Mouse (Mus musculus) CH12.LX (cell line): ENCODE data around the gene Hnrnpll. TPM values are rescaled to one million over a fixed set of nuclear protein-coding genes. Genes with fewer than 3 reads are reported as not detected.
"Not testable (repeated sequence)": the region's sequence is repeated elsewhere in the genome, so short reads cannot be mapped to it uniquely, and the experiment has no call there.

ENCODE experiments used
- DNase-seq: peaks from one replicate; pipeline ENCODE4 v3.0.0-alpha.2; 2013; ENCODE audit errors: extremely low read depth
- H3K27ac ChIP-seq: 2 replicates; pipeline ENCODE4 v1.5.1; 2012; ENCODE audit warnings: low read depth, mild to moderate bottlenecking, control low read depth, moderate library complexity; ENCODE audit not compliant: insufficient read depth
- H3K27me3 ChIP-seq: replicated peaks from 2 replicates; pipeline ENCODE3; 2012; ENCODE audit warnings: inconsistent platforms
- H3K36me3 ChIP-seq, 2 experiments: replicated peaks in 1 of 2; 2 replicates each; pipeline versions ENCODE3 to v1.6.1; 2012; ENCODE audit warnings: inconsistent platforms in 1 of 2, low read length in 1 of 2, mild to moderate bottlenecking in 1 of 2, mixed read lengths in 1 of 2, moderate library complexity in 1 of 2; ENCODE audit not compliant: control insufficient read depth in 1 of 2, insufficient read depth in 1 of 2
- H3K4me1 ChIP-seq, 2 experiments: 2 replicates each; pipeline ENCODE4 v1.6.1; 2012; ENCODE audit warnings: inconsistent platforms in 1 of 2, moderate library complexity in 1 of 2; ENCODE audit not compliant: insufficient read depth in 2 of 2, control insufficient read depth in 1 of 2
- H3K4me2 ChIP-seq: 2 replicates; pipeline ENCODE4 v1.6.1; 2012; ENCODE audit warnings: low read depth, mild to moderate bottlenecking, control low read depth; ENCODE audit not compliant: poor library complexity, insufficient read depth, severe bottlenecking
- H3K4me3 ChIP-seq, 3 experiments: fragments of 150-350 bp in 1 of 3; sonication (generic) in 1 of 3; replicated peaks in 1 of 3; 2 replicates each; pipeline versions ENCODE3 to v1.5.1; 2011 to 2012; ENCODE audit warnings: low read depth in 2 of 3, low read length in 2 of 3, mild to moderate bottlenecking in 2 of 3, moderate library complexity in 2 of 3, control low read depth in 1 of 3, improper control_type of control experiment in 1 of 3, inconsistent platforms in 1 of 3, mixed read lengths in 1 of 3; ENCODE audit not compliant: poor library complexity in 1 of 3
- H3K79me2 ChIP-seq: replicated peaks from 2 replicates; pipeline ENCODE4 v1.6.1; 2012; ENCODE audit warnings: mild to moderate bottlenecking, moderate library complexity; ENCODE audit not compliant: control insufficient read depth, poor library complexity, insufficient read depth, severe bottlenecking; ENCODE audit errors: extremely low read depth
- H3K9ac ChIP-seq: 2 replicates; pipeline ENCODE4 v1.6.1; 2012; ENCODE audit warnings: low read depth, mild to moderate bottlenecking, control low read depth, moderate library complexity; ENCODE audit not compliant: insufficient read depth
- H3K9me3 ChIP-seq: replicated peaks from 2 replicates; pipeline ENCODE3; 2012; ENCODE audit warnings: low read length, inconsistent platforms, mixed read lengths
- CHD2 ChIP-seq: IDR thresholded peaks from 2 replicates; pipeline ENCODE4 v1.6.1; 2011; ENCODE audit warnings: low read length, improper control_type of control experiment
- CTCF ChIP-seq, 2 experiments: IDR thresholded peaks in 1 of 2; conservative IDR thresholded peaks in 1 of 2; 2 replicates each; pipeline ENCODE4 v1.5.1; 2011 to 2012; ENCODE audit warnings: low read depth in 2 of 2, low read length in 2 of 2, improper control_type of control experiment in 1 of 2, inconsistent platforms in 1 of 2, mild to moderate bottlenecking in 1 of 2, moderate library complexity in 1 of 2
- ELF1 ChIP-seq: IDR thresholded peaks from 2 replicates; pipeline ENCODE4 v1.6.1; 2014; ENCODE audit warnings: low read depth, mild to moderate bottlenecking, inconsistent platforms, low read length, improper control_type of control experiment
- JUND ChIP-seq: conservative IDR thresholded peaks from 2 replicates; pipeline ENCODE4 v1.6.1; 2011; ENCODE audit warnings: low read depth, low read length, improper control_type of control experiment
- KAT2A ChIP-seq: IDR thresholded peaks from 2 replicates; pipeline ENCODE4 v1.6.1; 2012; ENCODE audit warnings: low read length, improper control_type of control experiment, inconsistent platforms; ENCODE audit not compliant: insufficient replicate concordance
- MYC ChIP-seq: IDR thresholded peaks from 2 replicates; pipeline ENCODE4 v1.6.1; 2011; ENCODE audit warnings: low read depth, mild to moderate bottlenecking, improper control_type of control experiment, low read length
- PAX5 ChIP-seq: IDR thresholded peaks from 2 replicates; pipeline ENCODE4 v1.6.1; 2012; ENCODE audit warnings: low read length, inconsistent platforms, mixed read lengths
- RAD21 ChIP-seq: IDR thresholded peaks from 2 replicates; pipeline ENCODE4 v1.6.1; 2011; ENCODE audit warnings: low read depth, mild to moderate bottlenecking, low read length, improper control_type of control experiment, moderate library complexity
- SIN3A ChIP-seq: IDR thresholded peaks from 2 replicates; pipeline ENCODE4 v1.6.1; 2012; ENCODE audit warnings: low read length, improper control_type of control experiment, inconsistent platforms
- SMC3 ChIP-seq: IDR thresholded peaks from 2 replicates; pipeline ENCODE4 v1.6.1; 2011; ENCODE audit warnings: low read depth, low read length, improper control_type of control experiment
- TBP ChIP-seq: conservative IDR thresholded peaks from 2 replicates; pipeline ENCODE4 v1.6.1; 2011; ENCODE audit warnings: low read depth, low read length, improper control_type of control experiment
- ZC3H11A ChIP-seq: IDR thresholded peaks from 2 replicates; pipeline ENCODE4 v1.6.1; 2012; ENCODE audit warnings: low read depth, mild to moderate bottlenecking, inconsistent platforms, low read length, improper control_type of control experiment
- ZMIZ1 ChIP-seq: IDR thresholded peaks from 2 replicates; pipeline ENCODE4 v1.6.1; 2012; ENCODE audit warnings: low read depth, mild to moderate bottlenecking, inconsistent platforms, low read length, improper control_type of control experiment
- dilution Hi-C: fragments of 300-500 bp; cut with MboI; formaldehyde crosslinking; loops from 2 replicates; pipeline ENCODE4 v1.14.3; 2020; ENCODE audit warnings: low sequenced_read_pairs; ENCODE audit not compliant: extremely low pct_unique_long_range_greater_than_20kb, extremely low pct_ligation_motif_present
- in situ Hi-C: fragments of 300-500 bp; cut with MboI; formaldehyde crosslinking; loops from 3 replicates; pipeline ENCODE4 v1.14.3; 2019; ENCODE audit warnings: low sequenced_read_pairs, low pct_ligation_motif_present, low pct_unique_long_range_greater_than_20kb, mixed read lengths
- polyA plus RNA-seq: library from polyadenylated mRNA; unstranded; fragments of >175 nt; gene quantifications from 2 replicates; pipeline ENCODE4 v1.2.1, GENCODE M21; 2012; ENCODE audit warnings: low read depth; ENCODE audit not compliant: insufficient read length
- total RNA-seq, 2 experiments: library from RNA; depleted of rRNA; stranded (reverse); fragments of 300-350 nt in 1 of 2; fragments of >200 nt in 1 of 2; gene quantifications; 2 replicates each; pipeline ENCODE4 v1.2.3; 2012 to 2014

Hnrnpll gene
- total and polyA plus RNA-seq, 3 experiments, result 14.4 to 24.1 (median 22.3) TPM

DNA sequence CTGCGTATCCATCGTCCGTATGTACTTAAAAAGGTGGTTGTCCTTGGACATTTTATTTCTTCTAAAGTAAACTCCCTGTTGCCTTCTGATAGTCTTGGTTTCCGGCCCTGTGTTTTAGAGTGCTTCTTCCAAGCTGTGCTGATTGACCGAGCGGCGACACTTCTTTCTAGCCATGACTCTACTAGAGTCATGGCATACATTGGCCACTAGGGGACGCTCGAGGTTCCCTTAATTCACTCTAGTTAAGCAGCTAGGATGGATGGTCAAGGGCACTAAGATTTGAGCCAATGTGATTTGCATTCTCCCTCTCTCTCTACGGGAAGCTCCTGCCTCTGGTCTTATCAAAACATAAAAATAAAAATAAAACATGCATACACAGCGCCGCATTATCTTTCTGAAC lies 44.7 kb downstream of the Hnrnpll start:
- TF ChIP-seq ELF1 (no peak), RAD21 (peak; percentile 77), CTCF (conservative IDR thresholded peaks at IDR 0.05 in 1 of 2, IDR thresholded peaks at IDR 0.05 in 1 of 2; ENCODE audit: low read depth in 2 of 2, low read length in 2 of 2) (peak; percentile 81 to 99), MYC (no peak), SIN3A (no peak), ZC3H11A (peak; percentile 30; the same call in 1 of the 2 replicates), SMC3 (peak; percentile 81)
- no peaks in the 10 kb centered on the region for H3K9me3 ChIP-seq
- no peak overlapping the region for H3K4me3 ChIP-seq
- no peaks in the 10 kb centered on the region for H3K27me3 ChIP-seq
- peak; percentile 58 for DNase-seq
- dilution Hi-C loops (no loop called here), in situ Hi-C loops (loop anchor here (10.0 kb wide), 1 partner anchor 333 kb away; no protein-coding TSS in a partner anchor)
- H3K4me1 ChIP-seq, result no peaks in the 10 kb centered on the region
- no peaks in the 10 kb centered on the region for H3K79me2 ChIP-seq
- no peak overlapping the region for H3K27ac ChIP-seq
- no peak overlapping the region for H3K9ac ChIP-seq
- no peak overlapping the region for H3K4me2 ChIP-seq
- no peaks in the 10 kb centered on the region for H3K36me3 ChIP-seq

DNA sequence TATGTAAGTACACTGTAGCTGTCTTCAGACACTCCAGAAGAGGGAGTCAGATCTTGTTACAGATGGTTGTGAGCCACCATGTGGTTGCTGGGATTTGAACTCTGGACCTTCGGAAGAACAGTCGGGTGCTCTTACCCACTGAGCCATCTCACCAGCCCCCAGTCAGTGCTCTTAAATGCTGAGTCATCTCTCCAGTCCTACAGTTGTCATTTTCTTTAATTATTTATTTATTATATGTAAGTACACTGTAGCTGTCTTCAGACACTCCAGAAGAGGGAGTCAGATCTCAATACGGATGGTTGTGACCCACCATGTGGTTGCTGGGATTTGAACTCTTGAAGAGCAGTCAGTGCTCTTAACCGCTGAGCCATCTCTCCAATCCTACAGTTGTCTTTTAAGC lies 45.7 kb downstream of the Hnrnpll start:
- dilution Hi-C loops, H3K27me3 ChIP-seq, DNase-seq, H3K9me3 ChIP-seq, H3K36me3 ChIP-seq, H3K79me2 ChIP-seq, H3K4me1 ChIP-seq, H3K4me2 ChIP-seq, H3K27ac ChIP-seq, H3K9ac ChIP-seq, H3K4me3 ChIP-seq: not testable (repeated sequence)
- in situ Hi-C loops, result loop anchor here (10.0 kb wide), 1 partner anchor 332 kb away; no protein-coding TSS in a partner anchor

DNA sequence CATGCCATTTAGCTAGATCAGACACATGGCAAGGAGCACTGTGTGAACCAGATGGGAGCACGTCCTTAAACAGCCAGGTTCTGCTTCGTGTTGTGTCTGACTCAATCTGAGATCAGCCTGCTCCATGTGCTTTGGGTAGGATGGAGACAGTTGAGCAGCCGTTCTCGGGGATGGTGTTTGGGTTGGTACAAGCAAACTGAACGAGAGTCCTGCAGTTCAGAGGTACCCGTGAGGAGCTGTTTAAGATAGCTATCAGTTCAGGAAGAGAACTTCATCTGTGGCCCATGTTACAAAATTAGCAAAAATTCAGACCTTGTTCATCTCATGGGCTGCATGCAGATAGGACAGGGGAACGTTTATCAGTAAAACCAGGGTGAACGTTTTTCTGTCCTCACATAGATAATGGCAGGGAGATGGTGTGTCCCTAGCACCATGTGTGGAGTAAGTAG lies 47.7 kb downstream of the Hnrnpll start:
- H3K4me1 ChIP-seq, result no peaks in the 10 kb centered on the region
- no peaks in the 10 kb centered on the region for H3K9me3 ChIP-seq
- no peaks in the 10 kb centered on the region for H3K79me2 ChIP-seq
- dilution Hi-C loops (no loop called here), in situ Hi-C loops (loop anchor here (10.0 kb wide), 1 partner anchor 330 kb away; no protein-coding TSS in a partner anchor)
- no peak for DNase-seq
- H3K9ac ChIP-seq, result no peak overlapping the region
- no peak overlapping the region for H3K27ac ChIP-seq
- no peaks in the 10 kb centered on the region for H3K36me3 ChIP-seq
- no peak overlapping the region for H3K4me2 ChIP-seq
- no peak overlapping the region for H3K4me3 ChIP-seq
- H3K27me3 ChIP-seq, result no peaks in the 10 kb centered on the region
- TF ChIP-seq ZMIZ1, result no peak
- no peak for TF ChIP-seq KAT2A
- no peak for TF ChIP-seq CTCF (conservative IDR thresholded peaks at IDR 0.05 in 1 of 2, IDR thresholded peaks at IDR 0.05 in 1 of 2; ENCODE audit: low read depth in 2 of 2, low read length in 2 of 2)
- TF ChIP-seq PAX5, result no peak
- TF ChIP-seq RAD21, result no peak
- no peak for TF ChIP-seq TBP
- no peak for TF ChIP-seq CHD2
- no peak for TF ChIP-seq JUND
